Mouse (Mus musculus) midbrain, embryonic 15.5 days (tissue): ENCODE results near the gene Zfp664. TPM values are rescaled to one million over a fixed set of nuclear protein-coding genes. Genes with fewer than 3 reads are reported as not detected.
A peak's percentile ranks its signal among the peaks of the same experiment; 100 is the strongest.

Experiments used
- ATAC-seq: fragments of 200-750 bp; cut with Nextera tagmentation; replicated peaks from 2 replicates; pipeline ENCODE4 v1.8.0; 2017; ENCODE audit warnings: moderate TSS enrichment
- H3K27ac ChIP-seq: fragments of 300-500 bp; sonication (generic); 2 replicates; pipeline ENCODE4 v1.5.1; 2015; ENCODE audit warnings: mild to moderate bottlenecking, inconsistent platforms
- H3K27me3 ChIP-seq: fragments of 300-500 bp; sonication (generic); replicated peaks from 2 replicates; pipeline ENCODE4 v1.6.1; 2015; ENCODE audit warnings: inconsistent platforms
- H3K36me3 ChIP-seq: fragments of 300-500 bp; sonication (generic); replicated peaks from 2 replicates; pipeline ENCODE4 v1.6.1; 2015; ENCODE audit warnings: inconsistent platforms
- H3K4me1 ChIP-seq: fragments of 300-500 bp; sonication (generic); 2 replicates; pipeline ENCODE4 v1.6.1; 2015; ENCODE audit warnings: inconsistent platforms
- H3K4me2 ChIP-seq: fragments of 300-500 bp; sonication (generic); 2 replicates; pipeline ENCODE4 v1.6.1; 2015; ENCODE audit warnings: inconsistent platforms, mild to moderate bottlenecking, moderate library complexity
- H3K4me3 ChIP-seq: fragments of 300-500 bp; sonication (generic); 2 replicates; pipeline ENCODE4 v1.5.1; 2015; ENCODE audit warnings: mild to moderate bottlenecking, inconsistent platforms
- H3K9ac ChIP-seq: fragments of 300-500 bp; sonication (generic); 2 replicates; pipeline ENCODE4 v1.6.1; 2015; ENCODE audit warnings: mild to moderate bottlenecking, inconsistent platforms
- H3K9me3 ChIP-seq: fragments of 300-500 bp; sonication (generic); 2 replicates; pipeline ENCODE4 v1.6.1; 2016; ENCODE audit warnings: inconsistent platforms
- WGBS: fragments of 180-500 bp; shearing (Covaris S2); methylation state at CpG from one replicate; pipeline ENCODE4 v1.1.7; 2015; ENCODE audit warnings: mixed read lengths; 5-methylcytosine and 5-hydroxymethylcytosine counted together
- polyA plus RNA-seq: library from polyadenylated mRNA; unstranded; fragments of >200 nt; fragmentation: Nextera tagmentation; extraction: Ambion mirVana; gene quantifications from 2 replicates; pipeline ENCODE4 v1.2.1, GENCODE M21; 2015

Zfp664 gene
- polyA plus RNA-seq, 1 experiment from 2014 or later, result 117 TPM

DNA sequence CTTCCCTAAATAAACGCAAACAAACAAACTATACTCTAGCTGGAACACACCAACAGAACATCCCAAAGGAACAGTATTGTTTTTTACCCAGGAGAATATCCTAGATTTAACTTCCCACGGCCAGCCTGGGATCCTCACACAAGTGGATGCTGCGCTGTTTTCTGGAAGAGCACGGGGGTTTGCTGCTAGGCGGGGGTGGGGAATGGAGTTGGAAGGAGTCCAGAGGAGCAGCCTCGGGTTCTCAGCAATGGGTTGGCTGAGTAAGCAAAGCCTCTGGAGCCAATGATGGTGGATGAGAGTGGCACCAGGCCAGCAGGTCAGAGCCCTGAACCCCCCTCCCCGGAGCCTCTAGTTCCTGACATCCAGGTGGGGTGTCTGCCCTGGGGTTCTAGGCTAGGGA lies 72.1 kb downstream of the Zfp664 start:
- no peak overlapping the region for H3K4me3 ChIP-seq
- peaks cover 10% of the 10 kb centered on the region for H3K4me1 ChIP-seq
- WGBS, result 49% methylated on average over 7 of the region's 7 CpGs
- H3K36me3 ChIP-seq, result no peaks in the 10 kb centered on the region
- H3K27me3 ChIP-seq, result no peaks in the 10 kb centered on the region
- no peak overlapping the region for H3K9ac ChIP-seq
- no peak overlapping the region for H3K27ac ChIP-seq
- ATAC-seq, result no peak
- H3K4me2 ChIP-seq, result no peak overlapping the region
- no peaks in the 10 kb centered on the region for H3K9me3 ChIP-seq

DNA sequence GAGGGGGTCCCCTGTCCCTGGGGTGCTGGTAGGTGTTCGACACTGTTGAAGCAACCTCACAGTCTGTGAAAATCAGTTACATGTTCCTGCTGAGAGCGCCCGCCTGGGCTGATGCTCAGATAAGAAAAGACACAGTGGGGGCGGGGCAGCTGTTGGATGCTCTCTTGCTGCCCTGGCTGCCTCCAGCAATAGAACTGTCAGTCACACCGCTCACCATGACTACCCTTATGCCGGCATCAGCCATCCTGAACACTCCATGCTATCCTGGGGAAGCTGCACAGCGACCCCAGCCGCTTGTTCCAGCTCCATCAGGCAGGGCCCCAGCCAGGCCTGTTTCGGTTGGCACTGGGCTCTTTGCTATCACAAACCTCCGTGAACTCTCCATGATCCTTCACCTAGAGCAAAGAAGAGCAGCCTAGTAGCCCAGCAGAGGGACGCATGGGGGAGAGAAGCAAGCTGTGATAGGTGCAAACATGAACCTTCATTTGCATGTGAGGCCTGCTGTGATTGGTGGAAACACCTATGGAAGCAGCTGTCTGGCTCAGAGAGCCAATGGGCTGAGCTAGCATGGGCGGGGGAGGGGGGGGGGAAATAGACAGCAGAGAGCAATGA lies 80.8 kb downstream of the Zfp664 start:
- H3K4me2 ChIP-seq, result no peak overlapping the region
- H3K4me3 ChIP-seq, result no peak overlapping the region
- H3K9me3 ChIP-seq, result no peaks in the 10 kb centered on the region
- peak; percentile 48; the same call in 1 of the 2 replicates for ATAC-seq
- H3K27me3 ChIP-seq, result no peaks in the 10 kb centered on the region
- H3K9ac ChIP-seq, result no peak overlapping the region
- 54% methylated on average over 12 of the region's 12 CpGs for WGBS
- no peaks in the 10 kb centered on the region for H3K36me3 ChIP-seq
- peaks cover 11% of the 10 kb centered on the region for H3K4me1 ChIP-seq
- H3K27ac ChIP-seq, result no peak overlapping the region

DNA sequence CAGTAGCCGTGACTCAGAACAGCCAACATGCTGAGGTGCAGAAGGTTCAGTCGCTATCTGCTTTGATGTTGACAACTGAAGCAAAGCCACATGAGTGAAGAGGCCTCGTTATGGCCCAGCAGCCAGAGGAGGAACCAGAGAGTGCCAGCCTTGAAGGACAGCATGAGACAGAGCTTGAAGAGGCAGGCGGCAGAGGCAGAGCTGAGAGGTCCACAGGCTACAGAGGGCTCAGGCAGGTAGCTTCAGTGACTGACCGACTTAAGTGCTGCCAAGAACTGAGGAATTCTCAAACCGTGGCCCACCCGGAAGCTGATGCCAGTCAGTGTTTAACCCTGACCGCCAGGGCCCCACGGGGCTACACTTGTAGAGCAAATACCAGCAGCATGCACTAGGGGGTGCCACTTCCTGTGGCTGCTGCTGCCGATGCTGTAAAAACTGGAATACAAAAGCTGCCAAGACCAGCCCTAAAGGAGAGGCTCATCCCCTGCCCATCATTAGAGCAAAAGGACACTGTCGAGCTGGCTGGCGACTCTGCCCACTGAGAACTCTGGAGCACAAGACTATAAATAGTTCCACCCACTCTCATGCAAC lies 81.4 kb downstream of the Zfp664 start:
- no peak for ATAC-seq

DNA sequence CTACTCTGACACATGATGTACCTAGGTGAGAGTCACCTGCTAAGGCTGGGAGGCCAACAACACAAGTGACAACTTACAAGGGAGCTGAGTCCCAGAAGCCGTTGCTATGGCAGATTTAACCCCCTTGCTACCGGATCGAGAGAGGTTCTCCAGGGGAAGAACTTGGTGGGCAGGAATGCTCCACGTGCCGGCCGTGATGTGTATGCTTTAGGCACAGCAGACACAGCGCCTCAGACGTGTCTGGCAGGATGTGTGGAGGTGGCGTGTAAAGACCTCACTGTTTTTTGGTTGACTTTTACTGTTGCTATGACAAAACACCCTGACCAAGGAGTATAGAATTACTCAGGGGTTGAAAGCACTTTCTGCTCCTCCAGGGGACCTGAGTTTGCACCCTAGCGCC lies 81.9 kb downstream of the Zfp664 start:
- no peaks in the 10 kb centered on the region for H3K36me3 ChIP-seq
- no peak overlapping the region for H3K9ac ChIP-seq
- H3K4me3 ChIP-seq, result no peak overlapping the region
- H3K27ac ChIP-seq, result no peak overlapping the region
- no peak for ATAC-seq
- WGBS, result 86% methylated on average over 10 of the region's 10 CpGs
- H3K4me1 ChIP-seq, result peaks cover 11% of the 10 kb centered on the region
- H3K9me3 ChIP-seq, result no peaks in the 10 kb centered on the region
- H3K27me3 ChIP-seq, result no peaks in the 10 kb centered on the region
- H3K4me2 ChIP-seq, result no peak overlapping the region

More for the DNA sequence above, 81.4 kb downstream of the Zfp664 start:
- no peaks in the 10 kb centered on the region for H3K27me3 ChIP-seq
- H3K9ac ChIP-seq, result no peak overlapping the region
- no peaks in the 10 kb centered on the region for H3K36me3 ChIP-seq
- H3K27ac ChIP-seq, result no peak overlapping the region
- WGBS, result 66% methylated on average over 12 of the region's 12 CpGs
- no peak overlapping the region for H3K4me3 ChIP-seq
- H3K4me2 ChIP-seq, result no peak overlapping the region
- H3K4me1 ChIP-seq, result peaks cover 11% of the 10 kb centered on the region
- H3K9me3 ChIP-seq, result no peaks in the 10 kb centered on the region

DNA sequence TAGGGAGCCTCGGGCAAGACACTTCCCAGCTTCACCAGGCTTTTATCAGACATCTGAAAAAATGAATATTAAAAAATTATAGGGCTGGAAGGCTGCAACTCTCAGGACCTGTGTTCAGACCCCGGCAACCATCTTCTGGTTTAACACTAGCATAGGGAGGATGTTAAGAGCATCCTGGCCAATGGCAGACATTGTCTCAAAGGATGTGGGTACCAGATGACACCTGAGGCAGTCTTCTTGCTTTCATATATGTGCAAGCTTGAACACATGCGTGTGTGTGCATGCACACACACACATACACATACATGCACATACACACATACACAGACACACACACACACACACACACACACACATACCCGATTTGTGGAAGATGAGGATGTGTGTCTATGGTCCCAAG lies 82.6 kb downstream of the Zfp664 start:
- Histone ChIP-seq H3K27ac (no peak overlapping the region), H3K9me3 (no peaks in the 10 kb centered on the region), H3K4me1 (peaks cover 11% of the 10 kb centered on the region), H3K4me2 (no peak overlapping the region), H3K36me3 (no peaks in the 10 kb centered on the region), H3K27me3 (no peaks in the 10 kb centered on the region), H3K4me3 (no peak overlapping the region), H3K9ac (no peak overlapping the region)
- ATAC-seq, result no peak
- WGBS, result 84% methylated on average over 4 of the region's 4 CpGs

DNA sequence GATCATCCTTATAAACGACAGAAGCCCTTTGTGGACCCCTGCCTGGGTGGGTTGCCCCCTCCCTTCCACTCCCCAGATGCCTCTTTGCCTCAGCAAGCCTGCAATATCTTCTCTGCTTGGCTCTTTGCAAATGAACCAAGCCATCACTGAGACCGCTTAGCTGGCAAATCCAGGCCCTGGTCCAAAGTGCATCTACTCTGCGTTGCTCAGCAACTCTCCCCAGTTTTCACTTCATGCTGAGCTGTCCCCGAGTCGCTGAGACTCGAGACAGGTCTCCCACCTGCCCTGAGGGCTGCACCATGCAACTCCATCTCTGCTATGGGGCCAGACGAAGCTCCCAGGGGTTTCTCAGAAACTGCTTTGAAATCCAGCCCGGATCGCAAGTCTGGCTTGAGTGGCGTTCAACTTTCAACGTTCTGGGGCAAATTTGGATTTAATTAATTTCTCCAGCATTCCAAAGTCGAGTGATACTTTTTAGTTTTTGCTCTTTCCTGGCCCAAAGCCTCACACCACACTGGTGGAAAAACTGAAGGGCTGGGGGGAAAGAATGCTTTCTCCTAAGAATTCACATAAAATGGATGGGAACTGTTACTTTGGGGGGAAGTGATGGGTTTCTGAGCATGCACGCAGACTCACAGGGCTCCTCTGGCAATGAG lies 88.3 kb downstream of the Zfp664 start:
- 46% methylated on average over 13 of the region's 13 CpGs for WGBS
- Histone ChIP-seq H3K9me3 (no peaks in the 10 kb centered on the region), H3K4me2 (no peak overlapping the region), H3K27me3 (no peaks in the 10 kb centered on the region), H3K9ac (no peak overlapping the region), H3K27ac (no peak overlapping the region), H3K4me3 (no peak overlapping the region), H3K36me3 (no peaks in the 10 kb centered on the region), H3K4me1 (peaks cover 5% of the 10 kb centered on the region; the same call in 1 of the 2 replicates)
- ATAC-seq, result no peak

DNA sequence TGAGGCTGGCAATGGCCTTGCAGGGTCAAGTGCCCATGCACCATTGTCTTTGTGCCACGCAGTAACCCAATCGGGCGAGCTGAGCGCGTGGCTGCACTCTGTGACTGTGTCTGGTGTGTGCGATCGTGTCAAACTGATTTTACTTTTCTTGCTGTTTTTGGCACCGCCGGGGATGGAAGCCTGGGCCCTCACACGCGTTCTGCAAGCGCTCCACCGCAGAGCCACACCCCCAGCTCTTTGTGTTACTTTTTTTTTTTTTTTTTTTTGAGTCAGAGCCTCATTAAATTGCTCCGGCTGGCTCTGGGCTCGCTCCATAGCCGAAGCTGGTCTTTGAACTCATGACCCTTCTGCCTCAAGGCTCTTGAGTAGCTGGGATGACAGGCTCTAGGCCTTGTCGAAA lies 88.8 kb downstream of the Zfp664 start:
- 56% methylated on average over 17 of the region's 17 CpGs for WGBS
- Histone ChIP-seq H3K27me3 (no peaks in the 10 kb centered on the region), H3K27ac (no peak overlapping the region), H3K36me3 (no peaks in the 10 kb centered on the region), H3K9ac (no peak overlapping the region), H3K4me1 (peaks cover 5% of the 10 kb centered on the region; the same call in 1 of the 2 replicates), H3K4me2 (no peak overlapping the region), H3K9me3 (no peaks in the 10 kb centered on the region), H3K4me3 (no peak overlapping the region)
- ATAC-seq, result no peak

Other genes starting within 250 kb of the Zfp664 start
- 40.0 and 44.4 TPM in 2 replicates for gene Atp6v0a2, start 234.1 kb upstream of the Zfp664 start, polyA plus RNA-seq
- gene Dnah10, start 137.6 kb upstream of the Zfp664 start, polyA plus RNA-seq, result 0.12 and 0.13 TPM in 2 replicates
- 43.6 TPM in 2 replicates for gene Ccdc92, start 267 bp upstream of the Zfp664 start, polyA plus RNA-seq
- 6.7 and 7.9 TPM in 2 replicates for gene Rflna, start 140.5 kb downstream of the Zfp664 start, polyA plus RNA-seq